8 mouse cellular contexts compared by ENCODE assay signal in genomic region chr10:105834627-105835228, GRCm38 (mm10). TPM values are rescaled to one million over a fixed set of nuclear protein-coding genes. Genes with fewer than 3 reads are reported as not detected.
DNase-seq lines count a peak whose midpoint lies in the region; ATAC-seq lines count a peak whose summit lies in the region.

No protein-coding gene starts in this region.

- ATAC-seq in liver, embryonic 13.5 days (ENCODE audit: low read depth), result peak; percentile 26; the same call in 1 of the 2 replicates

- peak; percentile 7 for DNase-seq in adrenal gland, adult 2 months
- DNase-seq in adrenal gland, postnatal 4 days (ENCODE audit: low spot score in 2 of 2), result no peak
- peak; percentile 52 for DNase-seq in thymus, postnatal 0 days (ENCODE audit: low spot score)
- no peak for DNase-seq in thymus, postnatal 36 days
- DNase-seq in forelimb bud, embryonic 11.5 days (ENCODE audit: low read depth, low spot score), result peak; percentile 68
- no peak for DNase-seq in liver, embryonic 13.5 days
- DNase-seq in retina, embryonic 14.5 days (ENCODE audit: low spot score), result peak; percentile 72
- no peak for DNase-seq in cerebellum, adult 8-10 months

- H3K9ac ChIP-seq in liver, embryonic 13.5 days, result no peak overlapping the region

- 57% methylated on average over 10 of the region's 10 CpGs for WGBS in liver, embryonic 13.5 days (ENCODE audit: insufficient replicate concordance)

- no peak overlapping the region for H3K4me3 ChIP-seq in liver, embryonic 13.5 days (replicated peaks)

- H3K27me3 ChIP-seq in liver, embryonic 13.5 days, result no peaks in the 10 kb centered on the region

- H3K4me2 ChIP-seq in liver, embryonic 13.5 days, result no peak overlapping the region

- 0 out of 2 replicates have a peak, but pooled peaks cover 4% of the 10 kb centered on the region for H3K36me3 ChIP-seq in liver, embryonic 13.5 days

- no peaks in the 10 kb centered on the region for H3K9me3 ChIP-seq in liver, embryonic 13.5 days (replicated peaks)

- H3K27ac ChIP-seq in liver, embryonic 13.5 days, result no peak overlapping the region

- no peaks in the 10 kb centered on the region for H3K4me1 ChIP-seq in liver, embryonic 13.5 days (replicated peaks)

RNA-seq across cellular contexts. Expression of gene Ccdc59, which starts 6.1 kb away (rescaled TPM):
- total RNA-seq in adrenal gland, adult 2 months (2021), result 10 to 100 TPM; 17.5 to 18.4 TPM
- 3.9 and 5.6 TPM in 2 replicates for polyA plus RNA-seq in adrenal gland, adult 2 months (2012; rRNA removed)
- total RNA-seq in adrenal gland, postnatal 4 days (2021), result 10 to 100 TPM; 26.2 to 26.5 TPM
- 65.3 and 68.8 TPM in 2 replicates for polyA plus RNA-seq in thymus, postnatal 0 days (2015; fragmentation: Nextera tagmentation; extraction: Ambion mirVana)
- polyA plus RNA-seq in liver, embryonic 13.5 days (2015; fragmentation: Nextera tagmentation; extraction: Ambion mirVana), result 32.2 and 34.2 TPM in 2 replicates

RNA-seq across cellular contexts. Expression of gene Mettl25, which starts 6.5 kb away (rescaled TPM):
- 1 to 10 TPM; 6.5 to 7.4 TPM for total RNA-seq in adrenal gland, adult 2 months (2021)
- 6.1 and 10.0 TPM in 2 replicates for polyA plus RNA-seq in adrenal gland, adult 2 months (2012; rRNA removed)
- total RNA-seq in adrenal gland, postnatal 4 days (2021), result 10 to 100 TPM; 12.7 to 14.8 TPM
- polyA plus RNA-seq in thymus, postnatal 0 days (2015; fragmentation: Nextera tagmentation; extraction: Ambion mirVana), result 10.4 and 13.3 TPM in 2 replicates
- polyA plus RNA-seq in liver, embryonic 13.5 days (2015; fragmentation: Nextera tagmentation; extraction: Ambion mirVana), result 5.3 and 7.6 TPM in 2 replicates

Comparison
In these comparisons a context has a peak if more than half of its experiments do, and no peak if none do; other contexts are left out.
1. DNase-seq: peak in adrenal gland, adult 2 months (single experiment), thymus, postnatal 0 days (single experiment), forelimb bud, embryonic 11.5 days (single experiment) and retina, embryonic 14.5 days (single experiment); none in adrenal gland, postnatal 4 days (0 of 2), thymus, postnatal 36 days (0 of 2), liver, embryonic 13.5 days (single experiment) and cerebellum, adult 8-10 months (single experiment).